Mouse (Mus musculus) T-cell, adult 2 months (primary cell): Measurements from ENCODE around the gene Olfr1226.
"Not testable (repeated sequence)": the region's sequence is repeated elsewhere in the genome, so short reads cannot be mapped to it uniquely, and the experiment has no call there.

ENCODE experiments used
- DNase-seq: peaks from one replicate; pipeline ENCODE4 v3.0.0; 2022; ENCODE audit warnings: low spot score

Gene Olfr1226

DNA sequence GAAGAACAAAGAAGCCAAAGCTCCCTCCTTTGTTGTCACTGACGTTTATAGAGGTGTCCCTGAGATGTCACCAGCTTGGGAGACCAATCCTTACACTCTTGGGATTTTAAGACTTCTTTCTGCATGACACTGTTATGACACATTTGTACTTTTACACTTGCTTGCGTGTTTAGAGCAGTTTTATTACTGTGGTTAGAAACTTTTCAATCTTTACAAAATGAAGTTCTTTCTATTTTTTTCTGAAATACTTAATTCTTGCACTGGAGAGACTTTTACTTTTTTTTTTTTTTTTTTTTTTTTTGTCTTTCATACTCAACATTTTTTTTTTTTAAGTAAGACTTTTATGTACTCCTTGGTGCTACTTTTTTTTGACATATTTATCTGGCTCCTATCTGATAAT lies at the start of gene Olfr1226:
TSS of gene Olfr1226 (minus strand) at position 101 of the 400 bp plus-strand sequence.
- no peak for DNase-seq

DNA sequence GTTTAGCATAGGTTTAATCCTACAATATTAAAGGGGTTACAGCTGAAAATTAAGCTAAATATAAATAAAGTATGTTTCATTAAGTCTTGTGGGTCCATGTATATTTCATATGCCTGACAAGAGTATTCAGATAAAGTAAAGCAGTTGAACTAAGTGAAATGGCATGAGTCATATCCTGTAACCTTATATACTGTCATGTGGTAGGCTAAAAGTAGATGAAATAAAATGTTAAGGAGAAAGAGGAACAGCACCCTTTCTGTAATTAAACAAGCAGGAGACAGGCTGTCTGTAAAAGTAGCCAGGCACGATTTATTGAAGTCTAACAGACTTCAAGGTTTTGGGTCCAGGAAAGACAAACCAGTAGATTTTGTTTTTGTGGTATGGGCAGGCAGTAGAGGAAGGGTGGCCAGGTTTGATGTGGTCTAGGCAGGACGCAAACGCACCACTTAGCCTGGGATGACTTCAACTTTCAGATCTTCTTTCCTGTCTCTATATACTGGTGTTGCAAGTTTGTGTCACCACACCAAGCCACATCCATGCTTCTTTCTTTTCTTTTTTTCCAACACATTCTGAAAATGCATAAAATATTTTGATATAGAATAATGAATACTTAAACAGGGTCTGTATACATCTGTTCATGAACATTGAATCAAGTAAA lies 3.4 kb downstream of the Olfr1226 start:
- DNase-seq: no peak

DNA sequence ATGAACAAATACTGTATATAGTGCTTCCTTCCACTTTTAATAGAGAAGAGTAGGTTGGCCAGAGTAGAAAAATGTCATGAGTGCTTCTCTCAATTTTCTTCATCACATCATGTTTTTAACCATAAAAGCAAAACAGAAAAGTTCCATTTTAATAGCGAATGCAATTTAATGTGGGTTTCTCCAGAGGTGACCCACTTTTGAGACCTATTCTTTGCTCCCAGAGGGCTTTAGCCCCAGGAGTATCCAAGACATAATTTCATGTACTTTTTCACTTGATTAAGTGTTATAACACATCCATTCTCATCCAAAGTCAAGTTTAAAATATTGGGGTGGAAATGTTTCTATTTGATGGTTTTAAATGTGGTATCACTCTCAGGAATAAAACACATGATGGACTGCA lies 25.3 kb downstream of the Olfr1226 start, which contains the start of gene Olfr1225:
TSS of gene Olfr1225 (minus strand) at position 101 of the 400 bp plus-strand sequence.
- DNase-seq: no peak

DNA sequence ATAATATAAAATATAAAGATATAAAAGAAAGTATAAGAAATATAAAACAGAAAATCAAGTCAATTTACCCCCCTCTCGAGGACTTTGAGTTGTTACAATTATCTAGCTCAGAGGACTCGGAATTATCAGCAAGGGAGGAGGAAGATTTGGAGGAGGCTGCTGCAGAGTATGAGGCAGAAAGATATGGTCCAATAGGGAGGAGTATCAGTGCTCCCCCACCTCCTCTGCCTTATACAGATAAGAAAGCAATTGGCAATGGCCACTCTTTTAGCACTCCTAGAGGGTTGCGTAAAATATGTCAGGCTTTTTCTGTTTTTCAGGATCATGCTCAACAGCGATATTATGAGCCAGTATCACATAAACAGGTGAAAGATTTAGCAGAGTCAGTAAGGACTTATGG lies 35.1 kb downstream of the Olfr1226 start:
- DNase-seq: not testable (repeated sequence)

DNA sequence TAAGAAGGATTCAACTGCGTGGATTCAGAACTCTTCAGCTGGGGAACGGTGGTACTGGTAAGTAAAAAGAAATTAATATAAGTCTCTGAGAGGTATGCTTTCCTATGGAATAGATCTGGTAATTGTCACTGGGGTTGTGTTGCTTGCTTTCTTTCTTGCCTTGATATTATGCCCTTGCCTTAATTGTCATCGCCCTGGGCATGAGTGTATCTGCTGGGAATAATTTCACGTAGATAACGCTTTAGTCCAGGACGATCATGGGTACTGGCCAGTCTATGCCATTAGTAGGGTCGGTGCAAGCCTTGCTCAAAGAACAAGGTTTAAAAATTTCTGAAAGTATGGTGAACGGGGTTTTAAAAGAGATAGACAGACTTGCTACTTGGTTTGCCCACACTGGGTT lies 35.9 kb downstream of the Olfr1226 start, which contains the start of gene Olfr1224-ps1:
TSS of gene Olfr1224-ps1 (minus strand) at position 101 of the 400 bp plus-strand sequence.
- DNase-seq: not testable (repeated sequence)

DNA sequence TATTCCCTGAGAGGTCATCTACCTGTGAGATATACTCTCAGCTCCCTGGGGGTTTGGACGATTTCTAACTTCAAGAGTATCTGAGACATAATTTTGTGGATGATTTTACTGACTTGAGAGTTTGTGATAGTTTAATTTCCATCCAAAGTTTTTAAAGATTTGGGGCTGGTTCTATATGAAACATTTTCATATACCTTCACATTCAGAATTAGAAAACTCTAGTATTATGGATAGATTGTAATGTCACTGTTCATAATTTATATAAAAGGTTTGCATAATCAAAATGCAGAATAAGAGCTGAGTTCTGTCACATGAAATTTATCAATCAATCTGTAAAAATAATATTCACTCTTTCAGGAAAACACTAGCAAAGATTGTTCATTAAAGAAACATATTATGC lies 48.4 kb downstream of the Olfr1226 start, which contains the start of gene Olfr1223:
TSS of gene Olfr1223 (minus strand) at position 101 of the 400 bp plus-strand sequence.
- DNase-seq: no peak
